11 mouse cellular contexts compared by ENCODE assay signal in the genomic region with DNA sequence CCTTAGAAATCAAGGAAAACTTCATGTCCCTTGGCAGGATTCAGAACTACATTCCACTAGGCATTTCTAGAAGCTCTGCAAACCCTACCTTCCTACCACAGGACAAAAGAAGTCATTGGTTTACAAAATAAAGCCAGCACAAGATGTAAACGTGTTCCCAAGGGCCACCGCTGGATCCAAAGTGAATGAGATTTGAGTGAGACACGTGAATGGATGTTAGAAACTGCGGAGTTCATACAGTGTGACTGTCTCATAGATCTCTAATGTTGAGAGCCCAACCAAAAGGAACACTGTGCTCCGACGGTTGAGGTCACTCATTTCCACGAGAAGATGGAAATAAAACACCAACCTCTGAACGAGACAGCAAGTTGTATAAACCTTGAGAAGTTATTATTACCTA. TPM values are rescaled to one million over a fixed set of nuclear protein-coding genes. Genes with fewer than 3 reads are reported as not detected.
DNase-seq lines count a peak whose midpoint lies in the region; ATAC-seq and TF ChIP-seq lines count a peak whose summit lies in the region.
"Had no signal": no experiment of that assay in that cellular context is flagged by ENCODE, and none has a peak within 500 bp of the region (broad histone marks: within the 10 kb centered on the region; RNA-seq: fewer than 3 reads in every experiment).

No protein-coding gene starts in this region.

- in situ Hi-C loops in CH12.LX (cut with MboI; ENCODE audit: low pct_ligation_motif_present, low pct_unique_long_range_greater_than_20kb, low sequenced_read_pairs), result loop anchor here (25.0 kb wide), 1 partner anchor 274 kb away; no protein-coding TSS in a partner anchor

- no peaks in the 10 kb centered on the region for H3K36me3 ChIP-seq in hindbrain, embryonic 10.5 days
- no peaks in the 10 kb centered on the region for H3K36me3 ChIP-seq in hindbrain, embryonic 12.5 days
- H3K36me3 ChIP-seq in CH12.LX (replicated peaks in 1 of 2; ENCODE audit: control insufficient read depth in 1 of 2, insufficient read depth in 1 of 2, low read length in 1 of 2), result no peaks in the 10 kb centered on the region
- H3K36me3 ChIP-seq in embryonic facial prominence, embryonic 15.5 days, result no peaks in the 10 kb centered on the region
- no peaks in the 10 kb centered on the region for H3K36me3 ChIP-seq in liver, embryonic 13.5 days
- H3K36me3 ChIP-seq: embryonic facial prominence, embryonic 12.5 days had no signal

- peaks cover 28% of the 10 kb centered on the region for H3K79me2 ChIP-seq in CH12.LX (replicated peaks; ENCODE audit: control insufficient read depth, extremely low read depth, insufficient read depth, poor library complexity, severe bottlenecking)

- dilution Hi-C loops in CH12.LX (cut with MboI; ENCODE audit: extremely low pct_ligation_motif_present, extremely low pct_unique_long_range_greater_than_20kb, low sequenced_read_pairs), result no loop called here

- peak overlapping the region; percentile 99; the same call in 1 of the 2 replicates for H3K27ac ChIP-seq in hindbrain, embryonic 10.5 days
- H3K27ac ChIP-seq in hindbrain, embryonic 12.5 days, result no peak overlapping the region
- H3K27ac ChIP-seq in CH12.LX (ENCODE audit: insufficient read depth, low read depth), result no peak overlapping the region
- no peak overlapping the region for H3K27ac ChIP-seq in embryonic facial prominence, embryonic 15.5 days (replicated peaks)
- H3K27ac ChIP-seq in liver, embryonic 13.5 days, result no peak overlapping the region

- peaks cover 36% of the 10 kb centered on the region for H3K4me1 ChIP-seq in hindbrain, embryonic 10.5 days (replicated peaks)
- peaks cover 20% of the 10 kb centered on the region for H3K4me1 ChIP-seq in hindbrain, embryonic 12.5 days
- peaks cover 3 to 10% of the 10 kb centered on the region in 2 experiments; a peak in 3 of 4 replicates for H3K4me1 ChIP-seq in CH12.LX (ENCODE audit: control insufficient read depth in 1 of 2, insufficient read depth in 2 of 2)
- peaks cover 12% of the 10 kb centered on the region for H3K4me1 ChIP-seq in embryonic facial prominence, embryonic 15.5 days
- peaks cover 33% of the 10 kb centered on the region for H3K4me1 ChIP-seq in liver, embryonic 13.5 days (replicated peaks)

- no peaks in the 10 kb centered on the region for H3K9me3 ChIP-seq in hindbrain, embryonic 10.5 days
- no peaks in the 10 kb centered on the region for H3K9me3 ChIP-seq in hindbrain, embryonic 12.5 days (replicated peaks)
- H3K9me3 ChIP-seq in CH12.LX (replicated peaks; ENCODE audit: low read length), result no peaks in the 10 kb centered on the region
- no peaks in the 10 kb centered on the region for H3K9me3 ChIP-seq in embryonic facial prominence, embryonic 15.5 days (replicated peaks)
- H3K9me3 ChIP-seq in liver, embryonic 13.5 days (replicated peaks), result no peaks in the 10 kb centered on the region
- H3K9me3 ChIP-seq: embryonic facial prominence, embryonic 12.5 days had no signal

- no peak overlapping the region for H3K4me2 ChIP-seq in hindbrain, embryonic 12.5 days (replicated peaks)
- peak overlapping the region; percentile 15; the same call in 1 of the 2 replicates for H3K4me2 ChIP-seq in CH12.LX (ENCODE audit: insufficient read depth, low read depth, poor library complexity, severe bottlenecking)
- 0 out of 2 replicates have a peak overlapping the region, but pooled peaks have one; percentile 88 for H3K4me2 ChIP-seq in embryonic facial prominence, embryonic 15.5 days (replicated peaks)
- peak overlapping the region; percentile 92; the same call in 1 of the 2 replicates for H3K4me2 ChIP-seq in liver, embryonic 13.5 days

- ATAC-seq in hindbrain, embryonic 12.5 days (ENCODE audit: low FRiP score), result no peak
- ATAC-seq in embryonic facial prominence, embryonic 15.5 days (ENCODE audit: insufficient number of reproducible peaks, low FRiP score, low TSS enrichment, low read depth), result no peak
- ATAC-seq in liver, embryonic 13.5 days (ENCODE audit: low read depth), result no peak
- no peak for ATAC-seq in cerebellum, adult (ENCODE audit: insufficient number of reproducible peaks, low FRiP score, low TSS enrichment)

- intact Hi-C loops in left cerebral cortex, postnatal 25 days (cut with DNase I), result loop anchor here (10.0 kb wide), 1 partner anchor 502 kb away; no protein-coding TSS in a partner anchor

- TF ChIP-seq EP300 in CH12.LX (IDR thresholded peaks at IDR 0.05; ENCODE audit: low read length), result no peak

- 88% methylated on average over 8 of the region's 8 CpGs for WGBS in hindbrain, embryonic 10.5 days
- 88% methylated on average over 8 of the region's 8 CpGs for WGBS in hindbrain, embryonic 12.5 days
- WGBS in embryonic facial prominence, embryonic 15.5 days, result 86% methylated on average over 8 of the region's 8 CpGs
- WGBS in liver, embryonic 13.5 days (ENCODE audit: insufficient replicate concordance), result 87% methylated on average over 8 of the region's 8 CpGs

- no peak for TF ChIP-seq CTCF in CH12.LX (conservative IDR thresholded peaks at IDR 0.05 in 1 of 2, IDR thresholded peaks at IDR 0.05 in 1 of 2; ENCODE audit: low read depth in 2 of 2, low read length in 2 of 2)

- no peak for DNase-seq in hindbrain, embryonic 10.5 days (ENCODE audit: low spot score)
- no peak for DNase-seq in CH12.LX (ENCODE audit: extremely low read depth)
- no peak for DNase-seq in liver, embryonic 13.5 days
- DNase-seq in left cerebral cortex, postnatal 25 days (ENCODE audit: low spot score in 2 of 2), result no peak
- DNase-seq in ovary, postnatal 36 days (ENCODE audit: low spot score), result no peak
- DNase-seq: gastrocnemius, postnatal 14 days; kidney, postnatal 10 days had no signal

- H3K27me3 ChIP-seq in hindbrain, embryonic 10.5 days (ENCODE audit: insufficient read depth, poor library complexity, severe bottlenecking), result no peaks in the 10 kb centered on the region
- H3K27me3 ChIP-seq in hindbrain, embryonic 12.5 days, result no peaks in the 10 kb centered on the region
- H3K27me3 ChIP-seq in CH12.LX (replicated peaks), result peaks cover 1% of the 10 kb centered on the region
- no peaks in the 10 kb centered on the region for H3K27me3 ChIP-seq in embryonic facial prominence, embryonic 15.5 days
- no peaks in the 10 kb centered on the region for H3K27me3 ChIP-seq in liver, embryonic 13.5 days
- H3K27me3 ChIP-seq: embryonic facial prominence, embryonic 12.5 days had no signal

- TF ChIP-seq RAD21 in CH12.LX (IDR thresholded peaks at IDR 0.05; ENCODE audit: low read depth, low read length), result no peak

- no peak for TF ChIP-seq POLR2A in CH12.LX (IDR thresholded peaks at IDR 0.05; ENCODE audit: low read depth, low read length)

- no peak overlapping the region for H3K9ac ChIP-seq in hindbrain, embryonic 12.5 days
- no peak overlapping the region for H3K9ac ChIP-seq in CH12.LX (ENCODE audit: insufficient read depth, low read depth)
- H3K9ac ChIP-seq in embryonic facial prominence, embryonic 15.5 days, result no peak overlapping the region
- H3K9ac ChIP-seq in liver, embryonic 13.5 days, result 0 out of 2 replicates have a peak overlapping the region, but pooled peaks have one; percentile 95

- 0 out of 2 replicates have a peak overlapping the region, but pooled peaks have one; percentile 75 for H3K4me3 ChIP-seq in hindbrain, embryonic 10.5 days
- H3K4me3 ChIP-seq in hindbrain, embryonic 12.5 days, result no peak overlapping the region
- no peak overlapping the region for H3K4me3 ChIP-seq in CH12.LX (replicated peaks in 1 of 3; ENCODE audit: low read depth in 2 of 3, low read length in 2 of 3, poor library complexity in 1 of 3)
- no peak overlapping the region for H3K4me3 ChIP-seq in embryonic facial prominence, embryonic 15.5 days (replicated peaks)
- H3K4me3 ChIP-seq in liver, embryonic 13.5 days (replicated peaks), result no peak overlapping the region

TF ChIP-seq in CH12.LX, 34 proteins besides CTCF, POLR2A, EP300 and RAD21:
- no peak for TF ChIP-seq NELFE (IDR thresholded peaks at IDR 0.05; ENCODE audit: low read depth, low read length)
- TF ChIP-seq ZMIZ1 (IDR thresholded peaks at IDR 0.05; ENCODE audit: low read depth, low read length), result no peak
- TF ChIP-seq MAX (IDR thresholded peaks at IDR 0.05; ENCODE audit: low read length), result no peak
- no peak for TF ChIP-seq PAX5 (IDR thresholded peaks at IDR 0.05; ENCODE audit: low read length)
- TF ChIP-seq MAZ (IDR thresholded peaks at IDR 0.05; ENCODE audit: low read depth, low read length), result no peak
- TF ChIP-seq CHD1 (IDR thresholded peaks at IDR 0.05; ENCODE audit: low read depth, low read length), result no peak
- no peak for TF ChIP-seq RCOR1 (conservative IDR thresholded peaks at IDR 0.05; ENCODE audit: low read depth, low read length)
- no peak for TF ChIP-seq JUN (IDR thresholded peaks at IDR 0.05; ENCODE audit: insufficient read depth, low read depth, low read length)
- TF ChIP-seq HCFC1 (IDR thresholded peaks at IDR 0.05; ENCODE audit: low read depth, low read length), result no peak
- no peak for TF ChIP-seq USF2 (conservative IDR thresholded peaks at IDR 0.05; ENCODE audit: low read depth, low read length)
- no peak for TF ChIP-seq SIN3A (IDR thresholded peaks at IDR 0.05; ENCODE audit: low read length)
- no peak for TF ChIP-seq NRF1 (IDR thresholded peaks at IDR 0.05; ENCODE audit: low read depth, low read length)
- TF ChIP-seq ETS1 (conservative IDR thresholded peaks at IDR 0.05; ENCODE audit: low read depth, low read length), result no peak
- no peak for TF ChIP-seq USF1 (IDR thresholded peaks at IDR 0.05; ENCODE audit: low read depth, low read length)

RNA-seq across cellular contexts. Expression of a gene that starts 1.5 kb away (rescaled TPM):
- 50.1 and 50.7 TPM in 2 replicates for polyA plus RNA-seq in hindbrain, embryonic 10.5 days (2016; fragmentation: Nextera tagmentation; extraction: Ambion mirVana)
- 70.0 and 79.4 TPM in 2 replicates for polyA plus RNA-seq in hindbrain, embryonic 12.5 days (2016; fragmentation: Nextera tagmentation; extraction: Ambion mirVana)
- total RNA-seq in CH12.LX (2012; rRNA removed), result 47.7 and 53.5 TPM in 2 replicates
- total RNA-seq in CH12.LX (2014; rRNA removed), result 31.1 and 33.4 TPM in 2 replicates
- 73.6 and 83.7 TPM in 2 replicates for polyA plus RNA-seq in CH12.LX (2012; ENCODE audit: insufficient read length, low read depth)
- polyA plus RNA-seq in embryonic facial prominence, embryonic 15.5 days (2015; fragmentation: Nextera tagmentation; extraction: Ambion mirVana), result 75.5 and 78.2 TPM in 2 replicates
- 39.3 and 40.7 TPM in 2 replicates for polyA plus RNA-seq in liver, embryonic 13.5 days (2015; fragmentation: Nextera tagmentation; extraction: Ambion mirVana)
- 100 to 1,000 TPM; 170 to 172 TPM for total RNA-seq in left cerebral cortex, postnatal 25 days (2021)
